Mouse (Mus musculus): ENCODE measurements around the gene Dcxr.
"Not testable (repeated sequence)": the region's sequence is repeated elsewhere in the genome, so short reads cannot be mapped to it uniquely, and the experiment has no call there.

Gene Dcxr

GRCm38 (mm10) chr11:120707969-120708368, 19.1 kb downstream of the Dcxr start:
- peak; percentile 51 for DNase-seq (ENCODE audit: low spot score)

GRCm38 (mm10) chr11:120707225-120707624, 19.9 kb downstream of the Dcxr start:
- no peak for DNase-seq (ENCODE audit: low spot score)

GRCm38 (mm10) chr11:120706120-120706519, 21.0 kb downstream of the Dcxr start:
- no peak for DNase-seq (ENCODE audit: low spot score)

- no peak for DNase-seq (ENCODE audit: low spot score)
These were observed 22.4 kb downstream of the Dcxr start for GRCm38 (mm10) chr11:120704486-120705325.

- DNase-seq (ENCODE audit: low spot score): no peak
These were observed 23.2 kb downstream of the Dcxr start for GRCm38 (mm10) chr11:120703696-120704454.

GRCm38 (mm10) chr11:120697741-120698140, 29.3 kb downstream of the Dcxr start:
- DNase-seq (ENCODE audit: low spot score): peak; percentile 66

- no peak for DNase-seq (ENCODE audit: low spot score)
These were observed 30.5 kb downstream of the Dcxr start for GRCm38 (mm10) chr11:120696568-120696967.

GRCm38 (mm10) chr11:120695641-120696040, 31.4 kb downstream of the Dcxr start:
- DNase-seq (ENCODE audit: low spot score): no peak

- DNase-seq (ENCODE audit: low spot score): no peak
These were observed 31.9 kb downstream of the Dcxr start for GRCm38 (mm10) chr11:120695184-120695583.

- no peak for DNase-seq (ENCODE audit: low spot score)
These were observed 33.6 kb downstream of the Dcxr start for GRCm38 (mm10) chr11:120693461-120693860.

- DNase-seq (ENCODE audit: low spot score): no peak
These were observed 34.5 kb downstream of the Dcxr start for GRCm38 (mm10) chr11:120692471-120693011.

- no peak for DNase-seq (ENCODE audit: low spot score)
These were observed 37.7 kb downstream of the Dcxr start for GRCm38 (mm10) chr11:120689365-120689764.

GRCm38 (mm10) chr11:120686650-120687272, 40.3 kb downstream of the Dcxr start:
- peak; percentile 43 for DNase-seq (ENCODE audit: low spot score)

- DNase-seq (ENCODE audit: low spot score): no peak
These were observed 42.4 kb downstream of the Dcxr start for GRCm38 (mm10) chr11:120684660-120685059.

GRCm38 (mm10) chr11:120684086-120684485, 43.0 kb downstream of the Dcxr start:
- no peak for DNase-seq (ENCODE audit: low spot score)

- no peak for DNase-seq (ENCODE audit: low spot score)
These were observed 43.5 kb downstream of the Dcxr start for GRCm38 (mm10) chr11:120683536-120683935.

GRCm38 (mm10) chr11:120682683-120683082, 44.4 kb downstream of the Dcxr start:
- no peak for DNase-seq (ENCODE audit: low spot score)

GRCm38 (mm10) chr11:120679909-120680308, 47.2 kb downstream of the Dcxr start:
- peak; percentile 35 for DNase-seq (ENCODE audit: low spot score)

- DNase-seq (ENCODE audit: low spot score): no peak
These were observed 50.1 kb downstream of the Dcxr start for GRCm38 (mm10) chr11:120676951-120677350.

- DNase-seq (ENCODE audit: low spot score): not testable (repeated sequence)
These were observed 51.2 kb downstream of the Dcxr start for GRCm38 (mm10) chr11:120675875-120676274.
